Mouse (Mus musculus): ENCODE measurements around the gene Cdk5r2. TPM values are rescaled to one million over a fixed set of nuclear protein-coding genes. Genes with fewer than 3 reads are reported as not detected.

Cdk5r2 gene
- polyA plus RNA-seq, 1 experiment from 2014 or later = 0.60 TPM

- Histone ChIP-seq H3K9me3 (ENCODE audit: control insufficient read depth, low read length) (no peaks in the 10 kb centered on the region), H3K9ac (ENCODE audit: low read depth, low read length) (no peak overlapping the region), H3K27ac (replicated peaks; ENCODE audit: low read depth, low read length) (no peak overlapping the region), H3K4me1 (ENCODE audit: control insufficient read depth, insufficient read depth, low read length) (no peaks in the 10 kb centered on the region), H3K4me2 (ENCODE audit: low read depth, low read length) (no peak overlapping the region), H3K36me3 (ENCODE audit: control insufficient read depth, insufficient read depth, low read length) (no peaks in the 10 kb centered on the region), H3K4me3 (ENCODE audit: low read depth, low read length) (no peak overlapping the region), H3K27me3 (replicated peaks; ENCODE audit: control insufficient read depth, insufficient read depth, low read length) (peaks cover 94% of the 10 kb centered on the region)
- WGBS = 0% methylated on average over 2 of the region's 8 CpGs
- no peak for ATAC-seq (ENCODE audit: low read depth)
- peak; percentile 70 for DNase-seq (ENCODE audit: low spot score)
Measured at GRCm38 (mm10) chr1:74891513-74891912, 36.8 kb downstream of the Cdk5r2 start.

DNA sequence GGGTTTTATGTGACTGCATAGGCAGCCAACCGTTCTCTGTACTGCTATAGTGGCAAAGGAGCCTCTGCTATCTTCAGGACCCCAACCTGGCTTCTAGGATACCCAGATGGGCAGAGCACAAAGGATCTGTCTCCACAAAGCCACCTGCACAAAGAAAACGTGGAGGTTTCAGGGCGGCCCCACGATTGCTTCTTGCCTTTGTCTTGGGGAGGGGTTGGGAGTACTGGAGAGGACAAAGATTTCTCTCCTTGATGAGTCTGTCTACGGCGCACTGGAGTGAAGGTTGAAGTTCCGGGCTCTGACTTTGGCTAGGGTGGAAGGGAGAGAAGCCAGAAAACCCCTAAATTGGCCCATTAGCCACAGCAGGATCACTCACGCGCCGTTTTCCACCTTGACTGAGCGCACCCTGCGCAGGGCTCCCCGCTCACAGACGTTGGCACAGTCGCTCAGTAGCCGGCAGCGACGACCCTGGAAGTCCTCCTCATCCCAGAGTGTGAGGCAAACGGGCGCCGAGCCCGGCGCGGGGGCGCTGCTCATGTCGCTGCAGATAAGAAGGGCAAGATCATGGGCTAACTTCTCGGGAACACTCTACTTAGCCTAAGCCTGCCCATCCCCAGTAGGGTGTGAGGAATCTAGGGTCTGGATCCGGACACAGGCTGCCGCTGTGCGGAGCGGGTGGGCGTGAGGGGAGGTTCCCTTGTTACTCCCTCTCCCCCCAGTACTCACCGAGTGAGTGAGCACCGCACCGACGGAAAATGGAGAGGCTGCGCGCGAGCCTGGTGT lies 37.8 kb downstream of the Cdk5r2 start:
- H3K4me3 ChIP-seq (ENCODE audit: low read depth, low read length) = no peak overlapping the region

GRCm38 (mm10) chr1:74893134-74893855 lies 38.6 kb downstream of the Cdk5r2 start, which contains the start of gene Cryba2:
TSS of gene Cryba2 (minus strand) at chr1:74893143.
- Histone ChIP-seq H3K4me2 (ENCODE audit: low read depth, low read length) (peak within 1 kb of the TSS; percentile 23; the same call in 1 of the 2 replicates), H3K27me3 (replicated peaks; ENCODE audit: control insufficient read depth, insufficient read depth, low read length) (peaks cover 95% of the 10 kb centered on the region), H3K9me3 (ENCODE audit: control insufficient read depth, low read length) (no peaks in the 10 kb centered on the region), H3K4me1 (ENCODE audit: control insufficient read depth, insufficient read depth, low read length) (no peaks in the 10 kb centered on the region), H3K36me3 (ENCODE audit: control insufficient read depth, insufficient read depth, low read length) (no peaks in the 10 kb centered on the region), H3K9ac (ENCODE audit: low read depth, low read length) (no peak within 1 kb of the TSS), H3K4me3 (ENCODE audit: low read depth, low read length) (no peak within 1 kb of the TSS), H3K27ac (replicated peaks; ENCODE audit: low read depth, low read length) (no peak within 1 kb of the TSS)
- DNase-seq (ENCODE audit: low spot score) = peak; percentile 55
- ATAC-seq (ENCODE audit: low read depth) = no peak
- WGBS = 4% methylated on average over 25 of the region's 25 CpGs

More for the DNA sequence above, 37.8 kb downstream of the Cdk5r2 start:
- WGBS = 1% methylated on average over 35 of the region's 39 CpGs
- peak overlapping the region; percentile 23; the same call in 1 of the 2 replicates for H3K4me2 ChIP-seq (ENCODE audit: low read depth, low read length)
- H3K27me3 ChIP-seq (replicated peaks; ENCODE audit: control insufficient read depth, insufficient read depth, low read length) = peaks cover 94% of the 10 kb centered on the region
- no peak overlapping the region for H3K27ac ChIP-seq (replicated peaks; ENCODE audit: low read depth, low read length)
- no peak overlapping the region for H3K9ac ChIP-seq (ENCODE audit: low read depth, low read length)
- ATAC-seq (ENCODE audit: low read depth) = no peak
- no peak for DNase-seq (ENCODE audit: low spot score)
- H3K4me1 ChIP-seq (ENCODE audit: control insufficient read depth, insufficient read depth, low read length) = no peaks in the 10 kb centered on the region
- H3K9me3 ChIP-seq (ENCODE audit: control insufficient read depth, low read length) = no peaks in the 10 kb centered on the region
- no peaks in the 10 kb centered on the region for H3K36me3 ChIP-seq (ENCODE audit: control insufficient read depth, insufficient read depth, low read length)

GRCm38 (mm10) chr1:74894966-74895365 lies 40.2 kb downstream of the Cdk5r2 start:
- Histone ChIP-seq H3K27me3 (replicated peaks; ENCODE audit: control insufficient read depth, insufficient read depth, low read length) (peaks cover 98% of the 10 kb centered on the region), H3K4me2 (ENCODE audit: low read depth, low read length) (no peak overlapping the region), H3K27ac (replicated peaks; ENCODE audit: low read depth, low read length) (no peak overlapping the region), H3K4me1 (ENCODE audit: control insufficient read depth, insufficient read depth, low read length) (no peaks in the 10 kb centered on the region), H3K9ac (ENCODE audit: low read depth, low read length) (no peak overlapping the region), H3K4me3 (ENCODE audit: low read depth, low read length) (no peak overlapping the region), H3K36me3 (ENCODE audit: control insufficient read depth, insufficient read depth, low read length) (no peaks in the 10 kb centered on the region), H3K9me3 (ENCODE audit: control insufficient read depth, low read length) (no peaks in the 10 kb centered on the region)
- WGBS = 20% methylated on average over 4 of the region's 4 CpGs
- DNase-seq (ENCODE audit: low spot score) (peak; percentile 50), ATAC-seq (ENCODE audit: low read depth) (no peak)

DNA sequence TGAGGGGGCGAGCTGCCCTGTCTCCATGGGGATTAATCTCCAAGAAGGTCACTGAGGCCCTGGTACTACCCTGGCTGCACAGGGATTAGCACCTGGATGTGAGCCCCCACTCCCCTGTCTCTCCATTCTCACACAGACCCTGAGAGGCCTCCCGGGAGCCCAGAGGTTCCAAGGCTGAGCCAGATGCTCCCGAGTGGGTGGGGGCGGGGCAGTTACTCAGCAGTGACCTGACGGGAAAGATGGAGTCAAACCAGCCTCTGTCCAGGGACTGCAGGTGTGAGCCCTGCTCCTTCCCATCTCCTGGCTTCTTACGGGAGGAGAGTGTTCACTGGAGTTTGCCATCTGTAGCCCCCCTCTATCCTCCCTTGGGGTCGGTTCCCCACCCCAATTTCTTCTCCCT lies 43.2 kb downstream of the Cdk5r2 start:
- Histone ChIP-seq H3K4me3 (ENCODE audit: low read depth, low read length) (no peak overlapping the region), H3K9ac (ENCODE audit: low read depth, low read length) (no peak overlapping the region), H3K27me3 (replicated peaks; ENCODE audit: control insufficient read depth, insufficient read depth, low read length) (peaks cover 98% of the 10 kb centered on the region), H3K9me3 (ENCODE audit: control insufficient read depth, low read length) (no peaks in the 10 kb centered on the region), H3K27ac (replicated peaks; ENCODE audit: low read depth, low read length) (no peak overlapping the region), H3K4me2 (ENCODE audit: low read depth, low read length) (no peak overlapping the region), H3K4me1 (ENCODE audit: control insufficient read depth, insufficient read depth, low read length) (no peaks in the 10 kb centered on the region), H3K36me3 (ENCODE audit: control insufficient read depth, insufficient read depth, low read length) (no peaks in the 10 kb centered on the region)
- ATAC-seq (ENCODE audit: low read depth) = peak; percentile 27; the same call in 1 of the 2 replicates
- under 1% methylated on average over 5 of the region's 7 CpGs for WGBS
- DNase-seq (ENCODE audit: low spot score) = no peak

DNA sequence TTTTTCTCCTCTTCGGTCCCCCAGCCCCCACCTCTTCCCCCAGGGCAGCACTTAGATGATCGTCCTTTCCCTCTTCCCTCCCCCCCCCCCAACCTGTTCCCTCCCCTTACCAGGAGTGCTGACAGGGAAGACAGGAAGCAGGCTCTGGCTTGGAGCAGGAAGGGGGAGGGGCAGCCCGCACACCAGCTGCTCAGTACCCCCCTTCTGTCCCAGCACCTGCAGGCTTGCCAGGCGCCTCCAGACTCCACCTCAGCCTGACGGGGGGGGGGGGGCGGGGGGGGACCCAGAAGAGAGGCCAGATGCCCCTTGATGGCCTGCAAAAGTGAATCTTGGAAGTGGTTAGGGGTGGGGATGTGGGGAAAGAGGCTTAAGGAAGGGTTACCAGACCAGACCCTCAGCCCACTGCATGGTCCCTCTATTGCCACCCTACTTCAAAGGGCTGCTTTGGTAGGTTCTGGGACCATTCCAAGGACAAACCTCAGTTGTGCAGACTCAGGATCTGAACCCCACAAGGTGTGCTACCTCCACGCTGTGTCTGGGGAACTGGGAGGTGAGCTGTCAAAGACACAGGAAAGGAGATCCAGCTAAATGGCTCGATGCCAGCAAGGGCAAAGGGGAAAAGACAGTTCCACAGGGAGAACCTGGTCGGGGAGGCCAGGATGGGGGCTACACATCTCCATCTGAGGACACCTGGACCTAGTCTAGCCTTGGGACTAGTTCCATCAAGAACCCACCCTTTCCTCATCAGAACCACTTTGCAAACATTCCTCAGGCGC lies 44.1 kb downstream of the Cdk5r2 start:
- WGBS = under 1% methylated on average over 7 of the region's 10 CpGs
- Histone ChIP-seq H3K27ac (replicated peaks; ENCODE audit: low read depth, low read length) (no peak overlapping the region), H3K4me1 (ENCODE audit: control insufficient read depth, insufficient read depth, low read length) (no peaks in the 10 kb centered on the region), H3K4me2 (ENCODE audit: low read depth, low read length) (no peak overlapping the region), H3K27me3 (replicated peaks; ENCODE audit: control insufficient read depth, insufficient read depth, low read length) (peaks cover 97% of the 10 kb centered on the region), H3K9ac (ENCODE audit: low read depth, low read length) (no peak overlapping the region), H3K4me3 (ENCODE audit: low read depth, low read length) (no peak overlapping the region), H3K36me3 (ENCODE audit: control insufficient read depth, insufficient read depth, low read length) (no peaks in the 10 kb centered on the region), H3K9me3 (ENCODE audit: control insufficient read depth, low read length) (no peaks in the 10 kb centered on the region)
- no peak for ATAC-seq (ENCODE audit: low read depth)
- no peak for DNase-seq (ENCODE audit: low spot score)

DNA sequence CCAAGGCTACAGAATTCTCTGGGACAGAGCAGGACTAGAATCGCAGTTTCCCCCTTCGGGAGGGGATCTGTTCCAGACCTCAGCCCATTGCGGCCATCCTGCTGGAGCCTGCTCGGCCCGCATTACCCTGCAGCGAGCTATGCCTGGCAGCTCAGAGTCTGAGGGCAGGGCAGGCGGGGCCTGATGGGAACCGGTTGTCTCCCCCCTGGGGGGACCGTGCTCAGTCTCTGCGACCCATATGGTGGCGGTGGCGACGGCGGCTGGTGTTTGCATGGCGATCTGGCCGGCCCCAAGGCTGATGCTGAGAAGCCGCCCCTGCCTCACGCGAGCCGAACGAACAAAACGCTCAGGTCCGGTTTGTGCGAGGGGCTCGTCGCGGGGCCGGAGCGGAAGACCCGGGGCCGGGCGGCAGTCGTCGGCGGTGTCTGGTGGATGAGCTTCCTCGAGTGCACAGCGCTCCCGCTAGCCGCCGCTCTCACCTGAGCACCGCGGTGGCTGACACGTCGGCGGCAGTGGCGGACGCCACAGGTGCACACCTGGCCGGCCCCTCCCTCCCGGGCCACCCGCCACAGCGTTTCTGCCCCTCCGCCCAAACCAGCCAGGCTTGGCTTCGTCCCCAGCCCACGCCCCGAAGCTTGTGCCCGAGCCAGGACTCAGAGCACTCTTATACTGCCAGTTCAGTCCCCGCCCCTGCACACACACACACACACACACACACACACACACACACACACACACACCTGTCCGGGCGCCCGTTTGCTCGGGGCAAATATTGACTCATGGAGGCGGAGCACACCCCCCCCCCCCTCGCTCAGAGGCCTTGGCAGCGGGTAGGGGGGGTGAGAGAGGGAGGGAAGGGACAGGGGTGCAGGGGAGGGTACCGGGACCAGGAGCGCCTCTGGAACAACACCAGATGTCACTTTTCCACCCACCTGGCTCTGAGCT lies 45.9 kb downstream of the Cdk5r2 start:
- Histone ChIP-seq H3K4me1 (ENCODE audit: control insufficient read depth, insufficient read depth, low read length) (no peaks in the 10 kb centered on the region), H3K4me3 (ENCODE audit: low read depth, low read length) (peak overlapping the region; percentile 34), H3K9me3 (ENCODE audit: control insufficient read depth, low read length) (no peaks in the 10 kb centered on the region), H3K27me3 (replicated peaks; ENCODE audit: control insufficient read depth, insufficient read depth, low read length) (peaks cover 94% of the 10 kb centered on the region), H3K36me3 (ENCODE audit: control insufficient read depth, insufficient read depth, low read length) (no peaks in the 10 kb centered on the region), H3K9ac (ENCODE audit: low read depth, low read length) (no peak overlapping the region; the same call in 1 of the 2 replicates), H3K4me2 (ENCODE audit: low read depth, low read length) (peak overlapping the region; percentile 61), H3K27ac (replicated peaks; ENCODE audit: low read depth, low read length) (no peak overlapping the region)
- ATAC-seq (ENCODE audit: low read depth) (peak; percentile 50), DNase-seq (ENCODE audit: low spot score) (peak; percentile 49)
- WGBS = 2% methylated on average over 20 of the region's 66 CpGs
